Comparison of ENCODE assay signal across 10 mouse cellular contexts in the genomic region with DNA sequence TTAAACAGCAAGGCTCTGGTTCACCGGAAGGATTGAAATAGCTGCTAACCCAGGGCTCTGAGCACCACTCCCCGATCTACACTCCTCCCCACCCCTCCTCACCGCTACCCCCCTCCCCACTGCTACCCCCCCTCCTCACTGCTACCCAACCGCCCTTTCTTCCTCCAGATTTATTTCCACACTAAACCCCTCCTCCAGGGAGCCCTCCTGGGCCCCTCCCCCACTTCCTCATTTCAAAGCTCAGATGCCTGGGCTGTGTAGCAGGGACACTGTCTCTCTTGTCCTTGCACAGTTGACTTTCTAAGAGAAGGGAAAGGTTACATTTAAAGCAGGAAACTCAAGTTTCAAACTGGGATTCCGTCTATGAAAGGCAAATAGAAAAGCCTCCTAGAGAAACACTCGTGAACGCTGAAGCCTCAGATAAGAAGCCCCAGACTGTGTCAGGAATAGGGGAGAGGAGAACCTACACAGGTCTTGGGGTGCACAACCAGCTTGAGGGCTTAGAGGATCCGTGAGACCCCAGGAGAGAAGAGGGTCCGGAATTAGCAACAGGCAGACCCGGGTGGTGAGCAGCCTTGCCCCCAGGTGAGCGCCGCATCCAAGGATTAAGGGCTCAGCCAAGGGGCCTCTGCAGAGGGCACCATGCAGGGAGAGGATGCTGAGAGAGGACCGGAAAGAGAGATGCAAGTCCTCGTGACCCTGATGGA. TPM values are rescaled to one million over a fixed set of nuclear protein-coding genes. Genes with fewer than 3 reads are reported as not detected.
DNase-seq lines count a peak whose midpoint lies in the region; ATAC-seq and TF ChIP-seq lines count a peak whose summit lies in the region.
"Had no signal": no experiment of that assay in that cellular context is flagged by ENCODE, and none has a peak within 500 bp of the region (broad histone marks: within the 10 kb centered on the region; RNA-seq: fewer than 3 reads in every experiment).

No protein-coding gene starts in this region.

- H3K9me3 ChIP-seq in kidney, embryonic 14.5 days (ENCODE audit: control insufficient read depth, low read length): no peaks in the 10 kb centered on the region; the same call in 1 of the 2 replicates
- H3K9me3 ChIP-seq in limb, embryonic 14.5 days (ENCODE audit: control insufficient read depth, low read length): no peaks in the 10 kb centered on the region

- DNase-seq in kidney, adult 2 months: no peak
- DNase-seq in limb, embryonic 14.5 days (ENCODE audit: low spot score): peak; percentile 38
- DNase-seq in right cerebral cortex, postnatal 14 days: no peak
- no peak for DNase-seq in left cerebral cortex, postnatal 10 days (ENCODE audit: extremely low spot score in 1 of 2, low spot score in 2 of 2)
- DNase-seq: heart, postnatal 4 days had no signal

- peak overlapping the region; percentile 17; the same call in 1 of the 2 replicates for H3K27ac ChIP-seq in kidney, embryonic 14.5 days (ENCODE audit: low read depth, low read length)
- H3K27ac ChIP-seq in kidney, adult 2 months (ENCODE audit: insufficient read depth, low read depth, low read length): no peak overlapping the region
- no peak overlapping the region for H3K27ac ChIP-seq in limb, embryonic 14.5 days (replicated peaks; ENCODE audit: low read depth, low read length)

- H3K27me3 ChIP-seq in kidney, embryonic 14.5 days (ENCODE audit: control insufficient read depth, insufficient read depth, low read length): no peaks in the 10 kb centered on the region
- H3K27me3 ChIP-seq in kidney, adult 2 months (replicated peaks; ENCODE audit: control insufficient read depth, insufficient read depth, low read length): no peaks in the 10 kb centered on the region
- no peaks in the 10 kb centered on the region for H3K27me3 ChIP-seq in limb, embryonic 14.5 days (ENCODE audit: control insufficient read depth, insufficient read depth, low read length)

- H3K36me3 ChIP-seq in kidney, embryonic 14.5 days (ENCODE audit: control insufficient read depth, insufficient read depth, low read length): no peaks in the 10 kb centered on the region
- no peaks in the 10 kb centered on the region for H3K36me3 ChIP-seq in kidney, adult 2 months (ENCODE audit: control insufficient read depth, insufficient read depth, low read length)
- H3K36me3 ChIP-seq in limb, embryonic 14.5 days (ENCODE audit: control insufficient read depth, insufficient read depth, low read length): no peaks in the 10 kb centered on the region

- WGBS in kidney, embryonic 14.5 days: 5% methylated on average over 14 of the region's 14 CpGs
- WGBS in kidney, adult 2 months: 9% methylated on average over 14 of the region's 14 CpGs
- WGBS in limb, embryonic 14.5 days: 2% methylated on average over 14 of the region's 14 CpGs

- ATAC-seq in kidney, embryonic 14.5 days (ENCODE audit: low FRiP score, low TSS enrichment): no peak; the same call in 1 of the 2 replicates
- peak; percentile 53 for ATAC-seq in activated CD4-positive, CD25-positive, alpha-beta regulatory T cell, adult 4 months
- no peak for ATAC-seq in limb, embryonic 14.5 days (ENCODE audit: low FRiP score, low read depth)
- ATAC-seq in neutrophil, adult 5-6 weeks (ENCODE audit: extremely low read depth, insufficient number of reproducible peaks, low FRiP score, poor library complexity, severe bottlenecking): peak; percentile 59
- ATAC-seq in erythroblast, adult 5-6 weeks (replicated peaks; ENCODE audit: low FRiP score, poor library complexity, severe bottlenecking): no peak

- intact Hi-C loops in left cerebral cortex, postnatal 10 days (cut with DNase I): no loop called here

- H3K4me2 ChIP-seq in kidney, embryonic 14.5 days (replicated peaks; ENCODE audit: low read depth, low read length): peak overlapping the region; percentile 26
- H3K4me2 ChIP-seq in limb, embryonic 14.5 days (replicated peaks; ENCODE audit: low read depth, low read length, severe bottlenecking): peak overlapping the region; percentile 28; the same call in 1 of the 2 replicates

- H3K9ac ChIP-seq in kidney, embryonic 14.5 days (ENCODE audit: low read depth, low read length): peak overlapping the region; percentile 37; the same call in 1 of the 2 replicates
- H3K9ac ChIP-seq in limb, embryonic 14.5 days (ENCODE audit: low read depth, low read length, severe bottlenecking): no peak overlapping the region

- peaks cover 12% of the 10 kb centered on the region for H3K4me1 ChIP-seq in kidney, embryonic 14.5 days (ENCODE audit: control insufficient read depth, insufficient read depth, low read length)
- no peaks in the 10 kb centered on the region for H3K4me1 ChIP-seq in kidney, adult 2 months (ENCODE audit: control insufficient read depth, insufficient read depth, low read length)
- H3K4me1 ChIP-seq in limb, embryonic 14.5 days (ENCODE audit: control insufficient read depth, insufficient read depth, low read length): peaks cover 15% of the 10 kb centered on the region; the same call in 1 of the 2 replicates

- H3K4me3 ChIP-seq in kidney, embryonic 14.5 days (ENCODE audit: low read length): no peak overlapping the region
- no peak overlapping the region for H3K4me3 ChIP-seq in kidney, adult 2 months (ENCODE audit: insufficient read depth, low read depth, low read length)
- no peak overlapping the region for H3K4me3 ChIP-seq in limb, embryonic 14.5 days (replicated peaks; ENCODE audit: low read length)

- TF ChIP-seq CTCF in kidney, adult 2 months (conservative IDR thresholded peaks at IDR 0.05; ENCODE audit: insufficient read depth, insufficient read length, low read depth, low read length): no peak

- no peak for TF ChIP-seq POLR2A in kidney, adult 2 months (IDR thresholded peaks at IDR 0.05; ENCODE audit: low read depth, low read length)
- no peak for TF ChIP-seq POLR2A in limb, embryonic 14.5 days (IDR thresholded peaks at IDR 0.05; ENCODE audit: borderline replicate concordance, extremely low read depth, insufficient read depth, insufficient read length)

RNA-seq across cellular contexts. Expression of gene Padi1, which starts 23.1 kb away (rescaled TPM):
- 0.09 and 0.39 TPM in 2 replicates for polyA plus RNA-seq in kidney, embryonic 14.5 days (2014; fragmentation: Nextera tagmentation; extraction: Ambion mirVana)
- polyA plus RNA-seq in kidney, adult 2 months (2012; rRNA removed): 0.13 and 0.23 TPM in 2 replicates
- polyA plus RNA-seq in activated CD4-positive, CD25-positive, alpha-beta regulatory T cell, adult 4 months (2017; shearing (Covaris generic)): under 1 TPM; 0.20 to 0.29 TPM
- 0.19 and 0.25 TPM in 2 replicates for polyA plus RNA-seq in limb, embryonic 14.5 days (2012; rRNA removed)
- 0.10 and 0.12 TPM in 2 replicates for polyA plus RNA-seq in limb, embryonic 14.5 days (2014; fragmentation: Nextera tagmentation; extraction: Ambion mirVana)
- 0.49 and 0.81 TPM in 2 replicates for total RNA-seq in neutrophil, adult 5-6 weeks (2017)
- not detected in 2 replicates for total RNA-seq in erythroblast, adult 5-6 weeks (2015; ENCODE audit: low replicate concordance)
- not detected in 2 replicates for total RNA-seq in erythroblast, adult 5-6 weeks (2017; ENCODE audit: low replicate concordance)
- under 1 TPM; 0.11 to 0.14 TPM for total RNA-seq in left cerebral cortex, postnatal 10 days (2021)
- total RNA-seq: heart, postnatal 4 days had no signal

RNA-seq across cellular contexts. Expression of gene Padi2, which starts 37.5 kb away (rescaled TPM):
- 13.9 and 22.6 TPM in 2 replicates for polyA plus RNA-seq in kidney, embryonic 14.5 days (2014; fragmentation: Nextera tagmentation; extraction: Ambion mirVana)
- polyA plus RNA-seq in kidney, adult 2 months (2012; rRNA removed): 4.9 and 5.1 TPM in 2 replicates
- 1 to 10 TPM; 9.5 to 9.7 TPM for polyA plus RNA-seq in activated CD4-positive, CD25-positive, alpha-beta regulatory T cell, adult 4 months (2017; shearing (Covaris generic))
- polyA plus RNA-seq in limb, embryonic 14.5 days (2012; rRNA removed): 1.3 and 1.9 TPM in 2 replicates
- 1.3 and 1.9 TPM in 2 replicates for polyA plus RNA-seq in limb, embryonic 14.5 days (2014; fragmentation: Nextera tagmentation; extraction: Ambion mirVana)
- 8.4 and 9.3 TPM in 2 replicates for total RNA-seq in neutrophil, adult 5-6 weeks (2017)
- total RNA-seq in erythroblast, adult 5-6 weeks (2015; ENCODE audit: low replicate concordance): 5.4 and 7.1 TPM in 2 replicates
- total RNA-seq in erythroblast, adult 5-6 weeks (2017; ENCODE audit: low replicate concordance): 5.0 and 5.1 TPM in 2 replicates
- 1 to 10 TPM; 3.3 to 4.9 TPM for total RNA-seq in left cerebral cortex, postnatal 10 days (2021)

RNA-seq across cellular contexts. Expression of gene Padi3, which starts 58.2 kb away (rescaled TPM):
- polyA plus RNA-seq in kidney, embryonic 14.5 days (2014; fragmentation: Nextera tagmentation; extraction: Ambion mirVana): 0.08 and 0.21 TPM in 2 replicates
- polyA plus RNA-seq in kidney, adult 2 months (2012; rRNA removed): 0.03 TPM in 2 replicates
- under 1 TPM in 1 of 2 experiments, not detected in 1; 0.15 TPM for polyA plus RNA-seq in activated CD4-positive, CD25-positive, alpha-beta regulatory T cell, adult 4 months (2017; shearing (Covaris generic))
- 0.28 and 0.30 TPM in 2 replicates for polyA plus RNA-seq in limb, embryonic 14.5 days (2012; rRNA removed)
- 0.08 and 0.21 TPM in 2 replicates for polyA plus RNA-seq in limb, embryonic 14.5 days (2014; fragmentation: Nextera tagmentation; extraction: Ambion mirVana)
- total RNA-seq in neutrophil, adult 5-6 weeks (2017): not detected in 2 replicates
- not detected in 2 replicates for total RNA-seq in erythroblast, adult 5-6 weeks (2015; ENCODE audit: low replicate concordance)
- total RNA-seq in erythroblast, adult 5-6 weeks (2017; ENCODE audit: low replicate concordance): not detected in 2 replicates
- total RNA-seq in left cerebral cortex, postnatal 10 days (2021): not detected
- polyA plus RNA-seq: stomach, embryonic 14.5 days had no signal

Comparison
In these comparisons a context has a peak if more than half of its experiments do, and no peak if none do; other contexts are left out.
1. ATAC-seq: peak in activated CD4-positive, CD25-positive, alpha-beta regulatory T cell, adult 4 months (single experiment) and neutrophil, adult 5-6 weeks (single experiment); none in kidney, embryonic 14.5 days (single experiment), limb, embryonic 14.5 days (single experiment) and erythroblast, adult 5-6 weeks (single experiment).